Mouse (Mus musculus): ENCODE results near the gene Spry2. TPM values are rescaled to one million over a fixed set of nuclear protein-coding genes. Genes with fewer than 3 reads are reported as not detected.

Spry2 gene
- polyA plus RNA-seq, 1 experiment = 41.0 TPM

DNA sequence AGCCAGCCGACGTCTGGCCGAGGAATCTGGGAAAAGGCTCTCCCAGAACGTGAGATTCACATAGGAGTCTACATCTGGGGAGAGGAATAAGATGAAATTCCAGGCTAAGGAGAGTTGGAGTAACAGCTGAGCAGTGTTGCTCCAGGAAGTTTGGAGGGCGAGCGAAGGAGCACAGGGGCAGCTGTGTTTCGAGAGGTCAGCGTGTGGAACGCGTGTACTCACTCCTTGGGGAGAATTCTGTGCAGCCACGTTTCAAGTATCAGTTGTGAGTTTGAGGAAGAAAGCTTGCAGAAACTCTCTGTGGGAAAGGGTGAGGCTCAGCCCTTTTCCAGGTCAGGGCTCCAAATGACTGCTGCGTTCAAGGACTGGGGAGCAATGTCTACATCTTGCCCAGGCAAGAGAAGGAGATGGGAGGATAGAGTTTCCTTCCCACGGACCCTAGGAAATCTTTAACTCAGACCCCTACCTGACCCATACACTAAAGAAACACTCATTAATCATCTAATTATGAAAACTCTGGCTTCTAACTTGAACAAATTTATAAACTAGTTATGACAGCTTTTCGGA, 26.2 kb downstream of the Spry2 start:
- H3K4me1 ChIP-seq (ENCODE audit: control insufficient read depth, insufficient read depth, low read length) = no peaks in the 10 kb centered on the region; the same call in 1 of the 2 replicates

GRCm38 (mm10) chr14:105865381-105865938, 31.2 kb downstream of the Spry2 start:
- no peaks in the 10 kb centered on the region for H3K4me1 ChIP-seq (ENCODE audit: control insufficient read depth, insufficient read depth, low read length)
- no peak overlapping the region for H3K27ac ChIP-seq (ENCODE audit: insufficient read depth, low read length)
- no peak overlapping the region for H3K4me3 ChIP-seq (ENCODE audit: insufficient read depth, low read length)
- no peak for TF ChIP-seq CTCF (IDR thresholded peaks at IDR 0.05; ENCODE audit: borderline replicate concordance, insufficient read depth, low read length)
- no peak for TF ChIP-seq POLR2A (IDR thresholded peaks at IDR 0.05; ENCODE audit: low read depth, low read length)

More for the DNA sequence above, 26.2 kb downstream of the Spry2 start:
- H3K4me3 ChIP-seq (ENCODE audit: insufficient read depth, low read length) = no peak overlapping the region
- no peak overlapping the region for H3K27ac ChIP-seq (ENCODE audit: insufficient read depth, low read length)
- TF ChIP-seq CTCF (IDR thresholded peaks at IDR 0.05; ENCODE audit: borderline replicate concordance, insufficient read depth, low read length) = no peak
- no peak for TF ChIP-seq POLR2A (IDR thresholded peaks at IDR 0.05; ENCODE audit: low read depth, low read length)

DNA sequence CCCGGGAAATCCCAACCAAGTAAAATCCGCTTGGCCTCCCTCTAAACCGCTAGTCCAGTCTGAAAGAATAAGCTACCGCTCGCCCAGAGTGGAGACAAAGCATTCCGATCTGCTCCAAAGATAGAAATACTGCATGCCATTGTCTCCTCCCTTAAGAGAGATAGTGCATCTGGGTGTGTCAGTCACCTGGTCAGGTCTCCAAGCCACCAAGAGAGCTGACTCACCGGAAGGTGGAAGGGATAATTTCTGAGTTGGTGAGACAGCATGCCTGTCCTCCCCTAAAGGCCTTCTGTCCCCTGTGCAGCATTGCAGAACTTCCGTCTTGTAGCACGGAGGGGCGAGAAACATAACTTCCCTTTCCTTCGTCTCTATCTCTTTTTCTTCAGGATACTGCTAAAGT, 34.4 kb downstream of the Spry2 start:
- no peak overlapping the region for H3K27ac ChIP-seq (ENCODE audit: insufficient read depth, low read length)
- no peak overlapping the region for H3K4me3 ChIP-seq (ENCODE audit: insufficient read depth, low read length)
- H3K4me1 ChIP-seq (ENCODE audit: control insufficient read depth, insufficient read depth, low read length) = no peaks in the 10 kb centered on the region
- TF ChIP-seq CTCF (IDR thresholded peaks at IDR 0.05; ENCODE audit: borderline replicate concordance, insufficient read depth, low read length) = no peak

GRCm38 (mm10) chr14:105860920-105861319, 35.7 kb downstream of the Spry2 start:
- H3K4me1 ChIP-seq (ENCODE audit: control insufficient read depth, insufficient read depth, low read length) = no peaks in the 10 kb centered on the region
- no peak overlapping the region for H3K27ac ChIP-seq (ENCODE audit: insufficient read depth, low read length)
- H3K4me3 ChIP-seq (ENCODE audit: insufficient read depth, low read length) = no peak overlapping the region
- no peak for TF ChIP-seq CTCF (IDR thresholded peaks at IDR 0.05; ENCODE audit: borderline replicate concordance, insufficient read depth, low read length)
- TF ChIP-seq POLR2A (IDR thresholded peaks at IDR 0.05; ENCODE audit: low read depth, low read length) = no peak

DNA sequence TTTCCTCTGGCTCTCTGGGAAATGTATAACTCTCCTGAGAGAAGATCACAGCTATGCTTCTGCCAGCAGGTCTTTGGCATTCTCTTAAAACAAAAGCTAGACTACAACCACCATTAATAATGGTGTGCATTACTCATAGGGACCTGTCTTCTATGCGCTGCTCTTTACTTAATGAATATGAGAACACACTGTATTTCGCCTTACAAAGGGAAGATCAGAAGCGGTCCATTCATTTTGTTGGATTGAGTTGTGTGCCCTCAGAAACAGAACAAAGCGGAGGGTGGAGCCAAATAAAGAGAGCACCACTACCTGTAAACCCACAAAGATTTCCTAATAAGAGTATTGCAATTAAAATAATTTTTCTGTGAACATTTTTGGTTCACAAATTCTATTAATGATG, 36.3 kb downstream of the Spry2 start:
- Histone ChIP-seq H3K4me3 (ENCODE audit: insufficient read depth, low read length) (no peak overlapping the region), H3K4me1 (ENCODE audit: control insufficient read depth, insufficient read depth, low read length) (no peaks in the 10 kb centered on the region), H3K27ac (ENCODE audit: insufficient read depth, low read length) (no peak overlapping the region)
- no peak for TF ChIP-seq CTCF (IDR thresholded peaks at IDR 0.05; ENCODE audit: borderline replicate concordance, insufficient read depth, low read length)
- TF ChIP-seq POLR2A (IDR thresholded peaks at IDR 0.05; ENCODE audit: low read depth, low read length) = no peak

DNA sequence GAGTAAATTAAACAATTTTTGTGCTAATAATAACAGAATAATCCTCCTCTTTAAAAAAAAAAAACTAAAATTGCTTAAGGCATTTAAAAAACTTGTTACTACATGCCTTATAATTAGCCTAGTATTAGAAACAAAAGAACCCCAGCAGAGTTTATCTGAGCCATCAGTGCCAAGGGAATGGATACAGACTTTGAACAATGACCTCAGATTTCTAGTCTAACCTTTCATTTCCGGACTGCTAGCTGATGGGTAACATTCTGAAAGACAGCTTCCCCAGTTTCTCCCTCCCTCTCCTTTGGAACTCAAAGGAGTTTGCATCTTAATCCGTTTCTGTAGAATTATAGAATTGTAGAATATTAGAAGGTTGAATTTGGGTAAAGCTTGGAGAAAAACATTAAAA, 36.7 kb downstream of the Spry2 start:
- H3K4me1 ChIP-seq (ENCODE audit: control insufficient read depth, insufficient read depth, low read length) = no peaks in the 10 kb centered on the region
- TF ChIP-seq POLR2A (IDR thresholded peaks at IDR 0.05; ENCODE audit: low read depth, low read length) (no peak), CTCF (IDR thresholded peaks at IDR 0.05; ENCODE audit: borderline replicate concordance, insufficient read depth, low read length) (no peak)
- no peak overlapping the region for H3K27ac ChIP-seq (ENCODE audit: insufficient read depth, low read length)
- no peak overlapping the region for H3K4me3 ChIP-seq (ENCODE audit: insufficient read depth, low read length)

GRCm38 (mm10) chr14:105859368-105859767, 37.3 kb downstream of the Spry2 start:
- Histone ChIP-seq H3K4me3 (ENCODE audit: insufficient read depth, low read length) (no peak overlapping the region), H3K27ac (ENCODE audit: insufficient read depth, low read length) (no peak overlapping the region), H3K4me1 (ENCODE audit: control insufficient read depth, insufficient read depth, low read length) (no peaks in the 10 kb centered on the region)
- TF ChIP-seq CTCF (IDR thresholded peaks at IDR 0.05; ENCODE audit: borderline replicate concordance, insufficient read depth, low read length) (no peak), POLR2A (IDR thresholded peaks at IDR 0.05; ENCODE audit: low read depth, low read length) (no peak)

- H3K27ac ChIP-seq (ENCODE audit: insufficient read depth, low read length) = no peak overlapping the region
- TF ChIP-seq CTCF (IDR thresholded peaks at IDR 0.05; ENCODE audit: borderline replicate concordance, insufficient read depth, low read length) = no peak
- TF ChIP-seq POLR2A (IDR thresholded peaks at IDR 0.05; ENCODE audit: low read depth, low read length) = no peak
- H3K4me3 ChIP-seq (ENCODE audit: insufficient read depth, low read length) = no peak overlapping the region
- no peaks in the 10 kb centered on the region for H3K4me1 ChIP-seq (ENCODE audit: control insufficient read depth, insufficient read depth, low read length)
Observed at GRCm38 (mm10) chr14:105858935-105859334, 37.7 kb downstream of the Spry2 start.

GRCm38 (mm10) chr14:105851359-105852067, 45.1 kb downstream of the Spry2 start:
- no peak overlapping the region for H3K27ac ChIP-seq (ENCODE audit: insufficient read depth, low read length)
- no peak overlapping the region for H3K4me3 ChIP-seq (ENCODE audit: insufficient read depth, low read length)
- TF ChIP-seq CTCF (IDR thresholded peaks at IDR 0.05; ENCODE audit: borderline replicate concordance, insufficient read depth, low read length) (no peak), POLR2A (IDR thresholded peaks at IDR 0.05; ENCODE audit: low read depth, low read length) (no peak)

More at GRCm38 (mm10) chr14:105851359-105852067, 45.1 kb downstream of the Spry2 start:
- no peaks in the 10 kb centered on the region for H3K4me1 ChIP-seq (ENCODE audit: control insufficient read depth, insufficient read depth, low read length)

Other genes with a start within 250 kb of the Spry2 start
- not detected in 2 replicates for gene Trim52, start 209.4 kb upstream of the Spry2 start, polyA plus RNA-seq (2011; ENCODE audit: insufficient read length, low read depth, missing spikeins)